Mouse (Mus musculus): ENCODE results near the gene Hist1h2ak.

Hist1h2ak gene

DNA sequence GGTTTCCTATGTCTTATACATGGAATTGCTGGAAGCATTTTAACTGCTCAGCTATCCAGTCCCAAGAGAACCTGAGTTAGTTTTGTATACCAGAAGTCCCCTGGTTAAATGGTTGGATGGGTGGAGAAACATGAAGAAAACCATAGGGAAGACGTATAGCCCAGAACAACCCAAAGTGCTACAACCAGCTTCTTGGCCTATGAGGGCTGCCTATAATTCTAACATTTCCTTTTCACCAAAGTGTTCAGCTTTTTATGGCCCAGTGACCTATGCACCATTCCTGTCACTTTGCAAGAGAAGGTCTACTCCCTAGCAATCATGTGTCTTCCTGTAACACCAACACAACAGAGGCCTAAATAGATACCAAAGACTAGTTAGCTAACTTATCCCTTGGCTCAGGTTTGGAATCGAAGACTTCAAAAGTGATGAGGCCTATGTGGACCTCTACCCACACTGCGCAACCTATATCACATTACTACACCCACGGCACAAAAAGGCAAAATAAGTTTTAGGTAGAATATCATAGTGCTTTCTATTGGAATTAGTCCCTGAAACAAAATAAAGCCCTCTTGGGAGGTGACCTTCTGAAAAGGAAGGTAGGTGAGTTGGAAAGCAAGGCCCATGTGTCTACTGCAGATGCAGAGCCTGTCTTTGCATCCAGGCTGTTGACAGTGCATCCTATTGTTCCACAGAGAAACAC is 35.1 kb downstream of the Hist1h2ak start:
- peak; percentile 16 for DNase-seq

DNA sequence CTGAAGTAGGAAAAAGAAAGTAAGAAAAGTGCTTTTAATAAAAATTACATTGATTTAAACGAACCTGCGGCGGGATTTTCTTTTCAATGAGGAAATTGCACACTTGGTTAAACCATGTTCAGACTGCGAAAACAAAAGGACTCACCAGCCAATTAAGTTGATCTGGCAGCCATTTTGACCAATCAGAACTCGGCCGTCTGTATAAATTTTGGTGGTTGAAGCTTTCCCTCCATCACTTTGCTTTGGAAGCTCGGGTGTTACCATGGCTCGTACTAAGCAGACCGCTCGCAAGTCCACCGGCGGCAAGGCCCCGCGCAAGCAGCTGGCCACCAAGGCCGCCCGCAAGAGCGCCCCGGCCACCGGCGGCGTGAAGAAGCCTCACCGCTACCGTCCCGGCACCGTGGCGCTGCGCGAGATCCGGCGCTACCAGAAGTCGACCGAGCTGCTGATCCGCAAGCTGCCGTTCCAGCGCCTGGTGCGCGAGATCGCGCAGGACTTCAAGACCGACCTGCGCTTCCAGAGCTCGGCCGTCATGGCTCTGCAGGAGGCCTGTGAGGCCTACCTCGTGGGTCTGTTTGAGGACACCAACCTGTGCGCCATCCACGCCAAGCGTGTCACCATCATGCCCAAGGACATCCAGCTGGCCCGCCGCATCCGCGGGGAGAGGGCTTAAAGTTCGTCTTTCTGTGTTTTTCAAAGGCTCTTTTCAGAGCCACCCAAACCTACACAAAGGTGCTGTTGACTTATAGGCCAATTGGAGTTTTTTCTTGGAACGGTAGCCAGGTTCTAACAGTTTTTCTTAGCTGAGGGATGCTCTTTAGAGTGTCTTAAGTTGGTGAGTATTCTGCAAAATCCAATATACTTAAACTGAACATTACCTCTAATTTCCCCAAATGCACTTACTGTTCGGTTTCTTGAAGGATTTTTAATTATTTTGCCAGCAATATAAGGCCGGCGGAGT is 36.0 kb downstream of the Hist1h2ak start, which contains the start of gene Hist1h3h:
Gene Hist1h3h (plus strand): TSS at position 263 of the 961 bp plus-strand sequence.
- DNase-seq, result peak; percentile 97

DNA sequence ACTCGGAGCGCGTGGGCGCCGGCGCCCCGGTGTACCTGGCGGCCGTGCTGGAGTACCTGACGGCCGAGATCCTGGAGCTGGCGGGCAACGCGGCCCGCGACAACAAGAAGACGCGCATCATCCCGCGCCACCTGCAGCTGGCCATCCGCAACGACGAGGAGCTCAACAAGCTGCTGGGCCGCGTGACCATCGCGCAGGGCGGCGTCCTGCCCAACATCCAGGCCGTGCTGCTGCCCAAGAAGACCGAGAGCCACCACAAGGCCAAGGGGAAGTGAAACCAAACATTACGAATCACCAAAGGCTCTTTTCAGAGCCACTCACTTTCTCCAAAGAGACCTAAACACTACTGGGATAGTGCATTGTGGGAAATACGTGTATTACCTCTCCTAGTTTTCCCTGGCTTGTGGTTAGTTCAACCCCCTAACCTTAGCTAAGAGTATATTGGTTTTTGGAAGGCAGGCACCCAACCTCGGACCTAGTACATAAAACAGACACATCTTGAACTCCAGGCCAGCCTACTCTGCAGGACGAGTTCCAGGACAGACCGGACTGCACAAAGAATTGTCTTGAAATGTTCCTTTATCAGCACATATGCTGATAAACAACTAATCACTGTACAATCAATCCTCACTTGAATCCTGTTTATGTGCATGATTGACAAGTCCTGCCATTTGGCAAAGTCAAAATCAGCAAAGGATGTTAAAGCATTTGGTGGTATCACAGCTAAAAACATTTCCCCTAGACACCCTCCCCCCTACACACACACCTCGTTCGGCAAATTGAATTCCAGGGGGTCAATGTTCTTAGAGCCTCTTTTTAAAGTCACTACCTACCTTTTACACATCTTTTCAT is 36.9 kb downstream of the Hist1h2ak start:
- DNase-seq, result peak; percentile 60

DNA sequence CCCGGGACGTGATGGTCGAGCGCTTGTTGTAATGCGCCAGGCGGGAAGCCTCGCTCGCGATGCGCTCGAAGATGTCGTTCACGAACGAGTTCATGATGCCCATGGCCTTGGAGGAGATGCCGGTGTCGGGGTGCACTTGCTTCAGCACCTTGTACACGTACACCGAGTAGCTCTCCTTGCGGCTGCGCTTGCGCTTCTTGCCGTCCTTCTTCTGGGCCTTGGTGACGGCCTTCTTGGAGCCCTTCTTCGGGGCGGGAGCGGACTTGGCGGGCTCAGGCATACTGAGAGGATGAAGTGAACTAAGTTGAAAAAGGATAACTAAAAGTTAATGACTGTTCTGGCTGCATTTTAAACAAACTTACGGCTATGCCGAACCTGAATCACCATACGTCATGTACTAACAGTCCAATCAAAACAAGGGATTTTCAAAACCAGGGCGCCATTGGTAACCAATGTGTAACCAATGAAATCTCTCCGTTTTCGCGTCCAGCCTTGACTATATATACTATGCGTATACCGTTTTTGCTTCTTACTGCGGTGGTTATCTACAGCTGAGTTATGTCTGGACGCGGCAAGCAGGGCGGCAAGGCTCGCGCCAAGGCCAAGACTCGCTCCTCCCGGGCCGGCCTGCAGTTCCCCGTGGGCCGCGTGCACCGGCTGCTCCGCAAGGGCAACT is 37.6 kb downstream of the Hist1h2ak start, which contains the start of the genes Hist1h2bl and Hist1h2ai:
Gene Hist1h2bl (minus strand): TSS at position 280 of the 676 bp plus-strand sequence.
Gene Hist1h2ai (plus strand): TSS at position 559 of the 676 bp plus-strand sequence.
- peak; percentile 98 for DNase-seq

DNA sequence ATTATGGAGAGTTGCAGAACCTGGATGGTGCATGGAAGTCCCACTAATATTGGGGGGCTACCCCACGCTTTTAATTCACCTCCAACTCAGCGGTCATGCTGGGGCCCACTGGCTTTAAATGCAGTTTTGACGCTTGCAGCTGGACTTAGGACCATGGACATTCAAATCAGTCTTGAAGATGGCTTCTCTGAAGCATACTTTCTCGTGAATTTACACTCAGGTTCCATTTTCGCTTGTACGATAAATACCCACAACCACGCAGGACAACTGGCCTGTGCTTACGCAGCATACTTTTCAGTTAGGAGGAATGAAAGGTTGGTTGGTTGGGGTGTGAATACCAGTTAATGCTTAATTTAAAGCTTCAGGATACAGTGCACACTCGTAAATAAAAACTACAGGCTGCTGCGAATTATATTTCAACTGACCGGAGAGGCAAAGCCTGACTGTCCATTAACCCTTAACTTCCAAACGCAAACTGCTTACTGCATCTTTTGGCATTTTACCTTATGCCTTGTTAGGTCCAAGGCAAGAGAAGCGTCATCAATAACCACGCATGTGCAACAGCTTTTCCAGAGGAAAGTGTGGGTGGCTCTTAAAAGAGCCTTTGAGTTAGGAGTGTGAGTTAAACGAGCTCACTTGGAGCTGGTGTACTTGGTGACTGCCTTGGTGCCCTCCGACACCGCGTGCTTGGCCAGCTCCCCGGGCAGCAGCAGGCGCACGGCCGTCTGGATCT is 38.3 kb downstream of the Hist1h2ak start:
- peak; percentile 49 for DNase-seq

DNA sequence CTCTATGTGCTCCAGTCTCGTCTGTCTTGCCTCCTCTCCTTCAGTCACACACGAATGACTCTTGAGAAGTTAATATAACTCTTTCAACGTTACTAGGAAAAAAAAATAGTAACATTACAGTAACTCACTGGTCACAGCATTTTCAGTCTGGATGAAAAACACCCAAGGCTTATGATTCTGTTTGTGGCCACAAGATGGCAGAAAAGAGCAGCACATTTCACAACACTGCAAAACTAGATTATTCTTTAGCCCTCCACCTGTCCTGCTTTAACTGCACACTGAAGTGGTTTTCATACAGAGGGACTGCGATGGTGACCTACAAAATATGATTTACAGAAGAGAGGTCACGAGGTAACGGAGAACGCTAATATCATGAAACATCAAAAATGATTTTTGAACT is 38.9 kb downstream of the Hist1h2ak start:
- peak; percentile 82 for DNase-seq

DNA sequence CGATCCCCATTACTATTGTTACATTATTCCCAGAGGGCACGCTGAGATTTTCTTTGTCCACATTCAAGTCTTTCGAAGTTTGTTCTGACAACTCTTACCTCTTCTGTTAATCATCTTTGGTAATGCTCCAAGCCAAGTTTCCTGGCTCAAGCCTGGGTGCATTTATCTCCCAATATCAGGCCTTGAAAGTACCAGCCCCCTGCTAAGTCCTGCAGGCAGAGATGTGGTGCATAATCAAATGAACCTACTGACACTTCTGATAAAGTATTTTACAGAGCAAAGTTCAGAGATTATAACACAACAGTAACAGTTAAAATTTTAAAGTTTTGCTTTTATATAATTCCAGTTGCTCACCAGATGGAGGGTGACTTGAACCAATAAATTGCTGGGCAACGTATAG is 41.9 kb downstream of the Hist1h2ak start:
- DNase-seq, result no peak

DNA sequence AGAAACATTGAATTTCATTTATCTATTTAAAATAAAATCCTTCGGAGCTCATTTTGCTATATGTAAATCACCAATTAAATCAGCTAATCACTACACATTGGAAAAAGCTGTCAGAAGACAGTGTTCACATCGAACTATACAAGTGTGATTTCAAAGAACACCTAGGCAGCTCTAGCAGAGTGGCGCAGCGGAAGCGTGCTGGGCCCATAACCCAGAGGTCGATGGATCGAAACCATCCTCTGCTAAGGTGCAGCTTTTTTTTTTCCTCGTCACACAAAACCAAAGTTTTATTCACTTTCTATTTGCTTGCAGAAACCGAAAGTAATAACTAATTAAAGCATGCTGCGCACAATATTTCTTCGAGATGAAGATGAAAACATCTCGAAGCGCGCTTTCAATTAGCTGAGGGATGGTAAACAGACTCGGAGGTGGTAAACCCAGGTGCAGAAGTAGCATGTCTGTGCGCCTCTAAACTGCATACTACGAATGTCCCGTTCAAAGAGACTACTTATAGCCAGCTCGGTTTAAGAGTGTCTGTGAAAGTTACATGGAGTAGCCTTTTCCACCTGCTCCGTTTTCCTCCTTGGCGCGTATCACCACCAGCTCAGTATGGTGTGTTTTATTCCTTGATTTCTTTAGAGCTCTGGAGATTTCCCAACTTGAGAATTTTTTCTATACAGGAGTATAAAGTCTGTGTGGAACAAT is 42.7 kb downstream of the Hist1h2ak start:
- DNase-seq, result peak; percentile 85

DNA sequence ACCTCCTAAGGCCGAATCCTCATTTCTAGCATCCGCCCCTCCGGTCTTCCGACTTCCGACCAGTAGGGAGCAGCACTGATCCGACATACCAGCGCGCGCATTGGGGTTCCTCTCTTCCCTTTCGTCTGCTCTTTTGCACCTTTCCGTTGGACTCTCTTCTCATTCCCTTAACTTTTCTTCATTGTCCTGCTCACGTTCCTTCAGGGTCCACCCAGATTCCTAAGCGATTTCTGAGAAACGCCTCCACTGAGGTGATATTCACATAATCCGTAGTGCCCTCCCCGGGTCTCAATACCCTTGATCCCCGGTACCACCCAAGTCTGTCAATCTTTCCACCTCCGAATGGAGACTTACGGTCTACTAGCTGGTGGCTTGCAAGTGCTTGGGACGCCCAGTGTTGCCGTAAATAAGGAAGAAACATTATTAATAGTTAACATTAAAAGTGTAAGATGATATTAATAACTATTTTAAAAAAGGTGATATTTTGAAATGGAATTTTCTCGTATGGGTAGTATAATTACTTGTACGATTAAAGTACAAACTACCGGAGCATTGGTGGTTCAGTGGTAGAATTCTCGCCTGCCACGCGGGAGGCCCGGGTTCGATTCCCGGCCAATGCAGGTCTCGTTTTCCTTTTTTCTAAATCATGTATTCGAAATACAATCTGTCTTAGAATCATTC is 43.5 kb downstream of the Hist1h2ak start:
- peak; percentile 92 for DNase-seq

DNA sequence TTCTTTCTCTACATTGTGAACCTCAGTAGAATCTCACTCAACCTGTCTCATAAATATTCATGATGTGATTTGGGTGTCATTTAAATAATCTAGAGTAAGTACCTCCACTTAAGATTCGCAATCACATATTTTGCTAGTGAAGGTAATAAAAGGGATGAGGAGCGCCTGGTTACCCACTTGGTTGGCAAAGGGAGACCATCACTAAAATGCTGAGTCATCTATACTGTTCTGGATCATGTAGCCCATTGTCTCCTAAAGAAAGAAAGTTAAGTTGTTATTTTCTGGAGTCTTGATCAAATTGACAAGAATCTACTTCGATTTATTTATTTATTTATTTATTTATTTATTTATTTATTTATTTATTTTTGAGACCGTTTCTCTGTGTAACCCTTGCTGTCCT is 47.0 kb downstream of the Hist1h2ak start:
- no peak for DNase-seq
